Comparison of ENCODE assay signal across 8 mouse cellular contexts in genomic region chr9:64341254-64341566, GRCm38 (mm10). TPM values are rescaled to one million over a fixed set of nuclear protein-coding genes. Genes with fewer than 3 reads are reported as not detected.
DNase-seq lines count a peak whose midpoint lies in the region; ATAC-seq and TF ChIP-seq lines count a peak whose summit lies in the region.

Gene Dis3l (minus strand): TSS chr9:64341288.

- H3K27ac ChIP-seq in intestine, postnatal 0 days (ENCODE audit: low read depth, low read length) = peak within 1 kb of the TSS; percentile 100
- H3K27ac ChIP-seq in midbrain, embryonic 12.5 days (replicated peaks) = peak within 1 kb of the TSS; percentile 99

- peak within 1 kb of the TSS; percentile 82 for H3K4me2 ChIP-seq in intestine, postnatal 0 days (replicated peaks; ENCODE audit: low read depth)
- peak within 1 kb of the TSS; percentile 63 for H3K4me2 ChIP-seq in midbrain, embryonic 12.5 days (replicated peaks)

- no peaks in the 10 kb centered on the region for H3K9me3 ChIP-seq in intestine, postnatal 0 days (ENCODE audit: control insufficient read depth)
- no peaks in the 10 kb centered on the region for H3K9me3 ChIP-seq in midbrain, embryonic 12.5 days

- no peak for ATAC-seq in intestine, postnatal 0 days
- ATAC-seq in midbrain, embryonic 12.5 days (ENCODE audit: low FRiP score, low read depth) = no peak; the same call in 1 of the 2 replicates

- no peaks in the 10 kb centered on the region for H3K27me3 ChIP-seq in intestine, postnatal 0 days (replicated peaks; ENCODE audit: control insufficient read depth, insufficient read depth, low read length)
- no peaks in the 10 kb centered on the region for H3K27me3 ChIP-seq in midbrain, embryonic 12.5 days

- no peak for DNase-seq in layer of hippocampus, adult 8-10 months (ENCODE audit: low spot score in 2 of 2)
- DNase-seq in layer of hippocampus, adult 9-10 months (ENCODE audit: low spot score) = no peak
- DNase-seq in adrenal gland, postnatal 36 days = no peak
- no peak for DNase-seq in gastrocnemius, postnatal 25 days
- no peak for DNase-seq in ovary, adult 18-20 months (ENCODE audit: low spot score)
- no peak for DNase-seq in kidney, adult 11 months

- WGBS in intestine, postnatal 0 days = 6% methylated on average over 16 of the region's 16 CpGs
- 17% methylated on average over 16 of the region's 16 CpGs for WGBS in midbrain, embryonic 12.5 days

- H3K4me1 ChIP-seq in intestine, postnatal 0 days (replicated peaks; ENCODE audit: control insufficient read depth, insufficient read depth, low read length) = no peaks in the 10 kb centered on the region
- peaks cover 15% of the 10 kb centered on the region for H3K4me1 ChIP-seq in midbrain, embryonic 12.5 days

- H3K9ac ChIP-seq in intestine, postnatal 0 days (ENCODE audit: low read depth, low read length) = peak within 1 kb of the TSS; percentile 99
- peak within 1 kb of the TSS; percentile 96 for H3K9ac ChIP-seq in midbrain, embryonic 12.5 days (replicated peaks)

- H3K36me3 ChIP-seq in intestine, postnatal 0 days (ENCODE audit: control insufficient read depth, insufficient read depth) = 0 out of 2 replicates have a peak, but pooled peaks cover 3% of the 10 kb centered on the region
- H3K36me3 ChIP-seq in midbrain, embryonic 12.5 days = no peaks in the 10 kb centered on the region

- H3K4me3 ChIP-seq in intestine, postnatal 0 days (ENCODE audit: low read depth, low read length) = peak within 1 kb of the TSS; percentile 66
- peak within 1 kb of the TSS; percentile 64 for H3K4me3 ChIP-seq in midbrain, embryonic 12.5 days

- no peak for TF ChIP-seq CTCF in intestine, postnatal 0 days (IDR thresholded peaks at IDR 0.05; ENCODE audit: low read depth)

RNA-seq across cellular contexts. Expression of gene Dis3l, which starts in this region (rescaled TPM):
- total RNA-seq in layer of hippocampus, adult 8-10 months (2022) = 10 to 100 TPM; 28.9 to 30.1 (median 29.6) TPM
- total RNA-seq in adrenal gland, postnatal 36 days (2021) = 10 to 100 TPM; 20.9 to 21.5 TPM
- 10 to 100 TPM; 18.4 to 19.4 TPM for total RNA-seq in gastrocnemius, postnatal 25 days (2021)
- polyA plus RNA-seq in intestine, postnatal 0 days (2015; fragmentation: Nextera tagmentation; extraction: Ambion mirVana) = 8.1 and 9.2 TPM in 2 replicates
- 23.8 and 24.0 TPM in 2 replicates for polyA plus RNA-seq in midbrain, embryonic 12.5 days (2016; fragmentation: Nextera tagmentation; extraction: Ambion mirVana)
